Mouse (Mus musculus): ENCODE measurements around the gene Gm16503.

DNA sequence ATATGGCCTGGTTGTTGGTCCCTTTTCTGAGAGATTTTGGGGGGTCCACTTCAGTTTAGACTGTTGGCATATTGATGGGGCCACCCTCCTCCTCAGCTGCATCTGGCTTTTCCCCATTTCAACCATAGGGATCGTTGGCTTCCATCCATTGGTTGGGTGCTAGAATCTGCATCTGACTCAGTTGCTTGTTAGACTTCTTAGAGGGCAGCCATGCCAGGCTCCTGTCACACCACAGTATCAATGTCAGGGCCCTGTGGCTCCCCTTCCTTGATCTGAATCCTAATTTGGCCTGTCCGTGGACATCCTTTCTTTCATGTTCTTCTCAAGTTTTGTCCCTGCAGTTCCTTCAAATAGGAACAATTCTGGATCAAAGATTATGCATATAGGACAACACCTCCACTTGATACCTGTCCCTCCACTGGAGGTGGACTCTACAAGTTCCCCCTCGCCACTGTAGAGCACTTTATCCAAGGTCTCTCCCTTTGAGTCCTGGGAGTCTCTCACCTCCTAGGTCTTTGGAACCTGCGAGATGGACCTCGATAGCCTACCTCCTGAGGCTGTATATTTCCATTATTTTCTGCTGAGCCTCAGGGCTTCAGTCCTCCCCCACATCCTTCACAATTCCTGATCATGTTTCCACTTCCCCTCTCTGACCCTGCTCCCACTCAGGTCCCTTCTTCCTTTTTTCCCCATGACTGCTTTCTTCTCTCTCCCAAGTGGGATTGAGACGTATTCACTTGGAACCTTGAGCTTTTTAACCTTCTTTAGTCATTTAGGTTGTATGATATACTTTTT, 25.6 kb downstream of the Gm16503 start:
- no peak for TF ChIP-seq CTCF (IDR thresholded peaks at IDR 0.05; ENCODE audit: borderline replicate concordance, insufficient read depth, low read length)
- TF ChIP-seq POLR2A (IDR thresholded peaks at IDR 0.05; ENCODE audit: low read depth, low read length): no peak
